Mouse (Mus musculus): ENCODE data around the gene Zfp646. TPM values are rescaled to one million over a fixed set of nuclear protein-coding genes. Genes with fewer than 3 reads are reported as not detected.

The Zfp646 gene
- total and polyA plus RNA-seq, 3 experiments: 8.0 to 18.9 (median 17.7) TPM

DNA sequence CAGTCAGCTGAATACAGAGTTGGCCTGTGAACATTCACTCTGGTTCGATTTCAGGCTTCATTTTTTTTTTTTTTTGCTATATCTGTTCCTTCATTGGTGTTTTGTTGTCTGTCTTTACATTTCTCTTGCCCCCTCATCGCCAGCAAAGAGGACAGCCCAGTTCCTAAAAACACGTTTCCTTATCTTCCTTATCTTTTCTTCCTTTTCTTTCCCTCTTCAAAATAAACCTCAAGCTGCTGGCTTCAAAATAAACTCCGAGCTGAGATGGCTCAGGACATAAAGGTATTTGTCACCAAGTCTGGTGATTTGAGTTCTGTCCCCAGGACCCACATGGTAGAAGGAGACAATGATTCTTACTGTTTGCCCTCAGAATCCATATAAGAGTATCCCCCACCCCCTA is 36.9 kb downstream of the Zfp646 start:
- no peaks in the 10 kb centered on the region for H3K4me1 ChIP-seq (ENCODE audit: control insufficient read depth, insufficient read depth, low read length)
- H3K4me3 ChIP-seq: peak overlapping the region; percentile 90
- H3K79me2 ChIP-seq (replicated peaks; ENCODE audit: control insufficient read depth, insufficient read depth, low read length): no peaks in the 10 kb centered on the region
- TF ChIP-seq EP300 (IDR thresholded peaks at IDR 0.05; ENCODE audit: insufficient read depth, low read depth, low read length): no peak
- TF ChIP-seq POLR2A (IDR thresholded peaks at IDR 0.05; ENCODE audit: insufficient read depth, low read depth, low read length): no peak
- TF ChIP-seq CTCF (IDR thresholded peaks at IDR 0.05): no peak
- intact Hi-C loops (cut with DNase I): loop anchor here (2.0 kb wide), 1 partner anchor 36 kb away; the partner anchor contains the start of genes Zfp646 and Zfp668
- DNase-seq: no peak
- peak overlapping the region; percentile 60; the same call in 1 of the 2 replicates for H3K9ac ChIP-seq (ENCODE audit: low read depth, low read length)
- H3K36me3 ChIP-seq (ENCODE audit: control insufficient read depth, insufficient read depth, low read length): no peaks in the 10 kb centered on the region
- 1% methylated on average over 4 of the region's 4 CpGs for WGBS
- H3K27ac ChIP-seq: no peak overlapping the region; the same call in 1 of the 2 replicates
- no peaks in the 10 kb centered on the region for H3K27me3 ChIP-seq (ENCODE audit: control insufficient read depth, insufficient read depth, low read length)

DNA sequence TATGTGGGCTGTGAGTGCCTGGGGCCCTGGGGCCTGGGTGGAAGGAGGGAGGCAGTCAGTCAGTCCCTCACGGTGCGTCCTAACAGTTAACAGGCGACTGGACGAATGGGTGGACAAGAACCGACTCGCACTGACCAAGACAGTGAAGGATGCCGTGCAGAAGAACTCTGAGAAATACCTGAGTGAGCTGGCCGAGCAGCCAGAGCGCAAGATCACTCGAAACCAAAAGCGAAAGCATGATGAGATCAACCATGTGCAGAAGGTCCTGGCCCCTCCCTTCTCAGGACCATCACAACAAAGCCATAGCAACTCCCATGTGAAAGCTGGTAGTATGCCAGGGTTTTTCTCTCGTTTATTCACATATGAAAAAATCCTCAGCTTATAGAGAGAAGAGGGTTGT is 39.3 kb downstream of the Zfp646 start:
- no peak overlapping the region for H3K9ac ChIP-seq (ENCODE audit: low read depth, low read length)
- intact Hi-C loops (cut with DNase I): loop anchor here (5.0 kb wide), 1 partner anchor 118 kb away; no protein-coding TSS in a partner anchor
- no peak overlapping the region for H3K27ac ChIP-seq
- H3K79me2 ChIP-seq (replicated peaks; ENCODE audit: control insufficient read depth, insufficient read depth, low read length): no peaks in the 10 kb centered on the region
- TF ChIP-seq POLR2A (IDR thresholded peaks at IDR 0.05; ENCODE audit: insufficient read depth, low read depth, low read length) (no peak), EP300 (IDR thresholded peaks at IDR 0.05; ENCODE audit: insufficient read depth, low read depth, low read length) (no peak), CTCF (IDR thresholded peaks at IDR 0.05) (no peak)
- H3K36me3 ChIP-seq (ENCODE audit: control insufficient read depth, insufficient read depth, low read length): no peaks in the 10 kb centered on the region
- H3K27me3 ChIP-seq (ENCODE audit: control insufficient read depth, insufficient read depth, low read length): no peaks in the 10 kb centered on the region
- 86% methylated on average over 12 of the region's 12 CpGs for WGBS
- H3K4me3 ChIP-seq: no peak overlapping the region
- no peak for DNase-seq
- H3K4me1 ChIP-seq (ENCODE audit: control insufficient read depth, insufficient read depth, low read length): no peaks in the 10 kb centered on the region

DNA sequence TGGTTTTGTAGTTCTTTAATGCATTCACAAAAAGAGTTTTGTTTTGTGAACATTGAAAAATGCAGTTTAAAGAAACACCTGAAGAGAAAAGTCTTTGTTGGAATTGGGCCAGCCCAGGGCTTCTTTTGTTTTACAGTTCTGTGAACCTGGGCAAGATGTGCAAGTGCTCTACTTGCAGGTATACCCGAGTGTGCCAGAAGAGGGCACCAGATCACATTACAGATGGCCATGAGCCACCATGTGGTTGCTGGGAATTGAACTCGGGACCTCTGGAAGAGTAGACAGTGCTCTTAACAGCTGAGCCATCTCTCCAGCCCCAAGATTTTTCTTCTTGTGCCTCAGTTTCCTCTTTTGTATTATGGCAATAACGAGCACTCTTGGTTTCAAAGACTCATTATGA is 42.2 kb downstream of the Zfp646 start:
- no peaks in the 10 kb centered on the region for H3K36me3 ChIP-seq (ENCODE audit: control insufficient read depth, insufficient read depth, low read length)
- no peak overlapping the region for H3K4me3 ChIP-seq
- WGBS: 56% methylated on average over 3 of the region's 3 CpGs
- TF ChIP-seq CTCF (IDR thresholded peaks at IDR 0.05): peak; percentile 74
- TF ChIP-seq EP300 (IDR thresholded peaks at IDR 0.05; ENCODE audit: insufficient read depth, low read depth, low read length): no peak
- H3K79me2 ChIP-seq (replicated peaks; ENCODE audit: control insufficient read depth, insufficient read depth, low read length): no peaks in the 10 kb centered on the region
- H3K4me1 ChIP-seq (ENCODE audit: control insufficient read depth, insufficient read depth, low read length): no peaks in the 10 kb centered on the region
- H3K27me3 ChIP-seq (ENCODE audit: control insufficient read depth, insufficient read depth, low read length): no peaks in the 10 kb centered on the region
- no peak overlapping the region for H3K27ac ChIP-seq
- DNase-seq: peak in 1 of 2 experiments; percentile 35
- H3K9ac ChIP-seq (ENCODE audit: low read depth, low read length): no peak overlapping the region
- intact Hi-C loops (cut with DNase I): loop anchor here (5.0 kb wide), 1 partner anchor 121 kb away; no protein-coding TSS in a partner anchor

DNA sequence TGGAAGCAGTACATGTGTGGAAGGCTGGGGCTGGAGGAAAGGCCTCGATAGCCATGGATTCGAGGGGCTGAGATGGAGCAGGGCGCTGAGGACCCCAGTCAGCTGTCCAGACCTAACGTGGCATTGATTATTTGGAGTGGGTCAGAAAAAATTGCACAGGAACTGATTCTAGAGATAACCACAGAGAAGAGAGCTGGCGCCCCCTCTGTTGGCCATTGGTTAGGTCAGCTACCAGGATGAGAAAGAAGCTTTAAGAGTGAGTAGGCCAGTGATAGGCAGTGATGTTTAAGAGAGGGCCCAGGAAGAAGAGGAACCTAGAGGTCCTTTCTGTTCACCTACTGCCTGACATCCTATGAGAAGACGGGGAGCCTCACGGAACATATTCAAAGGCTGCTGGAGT is 43.3 kb downstream of the Zfp646 start:
- no peak overlapping the region for H3K27ac ChIP-seq
- H3K79me2 ChIP-seq (replicated peaks; ENCODE audit: control insufficient read depth, insufficient read depth, low read length): no peaks in the 10 kb centered on the region
- DNase-seq: no peak
- intact Hi-C loops (cut with DNase I): loop anchor here (5.0 kb wide), 1 partner anchor 122 kb away; no protein-coding TSS in a partner anchor
- no peaks in the 10 kb centered on the region for H3K4me1 ChIP-seq (ENCODE audit: control insufficient read depth, insufficient read depth, low read length)
- H3K27me3 ChIP-seq (ENCODE audit: control insufficient read depth, insufficient read depth, low read length): no peaks in the 10 kb centered on the region
- no peaks in the 10 kb centered on the region for H3K36me3 ChIP-seq (ENCODE audit: control insufficient read depth, insufficient read depth, low read length)
- H3K9ac ChIP-seq (ENCODE audit: low read depth, low read length): no peak overlapping the region
- TF ChIP-seq CTCF (IDR thresholded peaks at IDR 0.05) (peak; percentile 50), POLR2A (IDR thresholded peaks at IDR 0.05; ENCODE audit: insufficient read depth, low read depth, low read length) (no peak)
- WGBS: 80% methylated on average over 7 of the region's 7 CpGs
- no peak overlapping the region for H3K4me3 ChIP-seq

DNA sequence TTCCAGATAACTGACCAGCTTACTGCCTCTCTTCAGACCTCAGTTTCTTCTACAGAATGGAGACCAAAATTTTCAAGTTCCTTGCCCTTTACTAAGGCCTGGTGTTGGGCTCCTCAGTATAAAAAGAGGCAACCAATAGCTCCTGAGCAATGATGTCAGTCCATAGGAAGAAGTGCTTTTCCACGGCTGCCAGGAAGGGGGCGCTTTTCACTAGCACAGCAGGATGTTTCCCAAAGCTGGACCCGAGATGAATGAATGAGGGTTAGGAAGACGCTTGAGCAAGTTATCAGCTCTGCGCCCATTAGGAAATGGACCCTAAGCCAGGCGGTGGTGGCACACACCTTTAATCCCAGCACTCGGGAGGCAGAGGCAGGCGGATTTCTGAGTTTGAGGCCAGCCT is 45.5 kb downstream of the Zfp646 start:
- no peak overlapping the region for H3K9ac ChIP-seq (ENCODE audit: low read depth, low read length)
- DNase-seq: no peak
- H3K27me3 ChIP-seq (ENCODE audit: control insufficient read depth, insufficient read depth, low read length): no peaks in the 10 kb centered on the region
- peak; percentile 49 for TF ChIP-seq CTCF (IDR thresholded peaks at IDR 0.05)
- TF ChIP-seq POLR2A (IDR thresholded peaks at IDR 0.05; ENCODE audit: insufficient read depth, low read depth, low read length): no peak
- no peak overlapping the region for H3K4me3 ChIP-seq
- H3K4me1 ChIP-seq (ENCODE audit: control insufficient read depth, insufficient read depth, low read length): no peaks in the 10 kb centered on the region
- no peaks in the 10 kb centered on the region for H3K36me3 ChIP-seq (ENCODE audit: control insufficient read depth, insufficient read depth, low read length)
- intact Hi-C loops (cut with DNase I): no loop called here
- H3K79me2 ChIP-seq (replicated peaks; ENCODE audit: control insufficient read depth, insufficient read depth, low read length): no peaks in the 10 kb centered on the region
- no peak overlapping the region for H3K27ac ChIP-seq
- 57% methylated on average over 8 of the region's 8 CpGs for WGBS

DNA sequence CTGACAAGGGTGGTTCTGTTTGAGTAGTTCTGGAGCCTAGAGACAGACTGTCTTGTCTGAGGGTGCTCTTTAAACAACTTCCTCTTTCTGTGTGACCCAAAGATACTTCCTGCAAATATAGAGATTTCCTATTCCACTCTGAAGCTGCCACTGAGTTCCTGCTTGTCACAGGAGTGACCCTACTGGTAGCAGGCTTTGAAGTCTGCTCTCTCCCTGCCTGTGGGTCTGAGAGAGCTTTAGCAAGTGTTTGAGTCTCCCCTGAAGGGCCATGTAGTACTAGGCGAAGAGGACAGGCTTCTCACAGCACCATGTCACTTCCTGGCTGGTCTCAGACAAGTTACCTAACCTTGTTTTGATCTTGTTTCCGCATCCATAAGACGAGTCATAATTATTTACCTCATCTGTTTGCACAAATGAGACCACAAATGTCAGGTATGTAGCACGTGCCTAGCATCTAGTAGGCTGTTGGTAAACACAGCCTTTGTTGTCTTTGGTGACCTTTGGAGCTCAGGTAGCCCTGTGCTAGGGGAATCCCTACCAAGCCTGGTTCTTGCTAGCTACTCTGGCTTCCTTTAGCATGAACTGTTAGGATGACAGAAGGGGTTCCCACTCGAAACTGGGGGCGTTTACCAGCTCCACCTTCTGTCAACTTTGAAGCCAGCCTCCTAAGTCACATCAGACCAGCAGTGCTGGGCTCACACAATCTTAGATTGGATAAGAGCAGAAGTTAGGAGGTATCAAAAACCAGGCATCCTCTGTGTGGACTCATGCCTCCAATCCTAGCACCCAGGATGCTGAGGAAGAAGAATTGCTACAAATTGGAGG is 46.6 kb downstream of the Zfp646 start:
- no peaks in the 10 kb centered on the region for H3K79me2 ChIP-seq (replicated peaks; ENCODE audit: control insufficient read depth, insufficient read depth, low read length)
- DNase-seq: no peak
- no peak for TF ChIP-seq CTCF (IDR thresholded peaks at IDR 0.05)
- TF ChIP-seq EP300 (IDR thresholded peaks at IDR 0.05; ENCODE audit: insufficient read depth, low read depth, low read length): no peak
- no peak for TF ChIP-seq POLR2A (IDR thresholded peaks at IDR 0.05; ENCODE audit: insufficient read depth, low read depth, low read length)
- no peak overlapping the region for H3K9ac ChIP-seq (ENCODE audit: low read depth, low read length)
- H3K4me3 ChIP-seq: no peak overlapping the region
- no peaks in the 10 kb centered on the region for H3K4me1 ChIP-seq (ENCODE audit: control insufficient read depth, insufficient read depth, low read length)
- no peaks in the 10 kb centered on the region for H3K36me3 ChIP-seq (ENCODE audit: control insufficient read depth, insufficient read depth, low read length)
- H3K27me3 ChIP-seq (ENCODE audit: control insufficient read depth, insufficient read depth, low read length): no peaks in the 10 kb centered on the region
- H3K27ac ChIP-seq: no peak overlapping the region
- WGBS: 77% methylated on average over 6 of the region's 6 CpGs
- intact Hi-C loops (cut with DNase I): no loop called here

Measured in heart, adult 2 months (tissue).